Mouse (Mus musculus): ENCODE measurements around the gene Itgb2.

Gene Itgb2

GRCm38 (mm10) chr10:77553285-77553684 is 23.2 kb downstream of the Itgb2 start:
- DNase-seq, result no peak

- no peak for DNase-seq
Observed at GRCm38 (mm10) chr10:77554918-77555317, 24.9 kb downstream of the Itgb2 start.

- DNase-seq, result no peak
Observed at GRCm38 (mm10) chr10:77556631-77557030, 26.6 kb downstream of the Itgb2 start.

GRCm38 (mm10) chr10:77557641-77558040 is 27.6 kb downstream of the Itgb2 start:
- peak; percentile 62 to 64 for DNase-seq

GRCm38 (mm10) chr10:77560090-77560489 is 30.0 kb downstream of the Itgb2 start:
- no peak for DNase-seq

GRCm38 (mm10) chr10:77560830-77561229 is 30.8 kb downstream of the Itgb2 start:
- no peak for DNase-seq

- no peak for DNase-seq
Observed at GRCm38 (mm10) chr10:77561508-77561907, 31.5 kb downstream of the Itgb2 start.

- DNase-seq, result no peak
Observed at GRCm38 (mm10) chr10:77565005-77565404, 35.0 kb downstream of the Itgb2 start.

GRCm38 (mm10) chr10:77566651-77567050 is 36.6 kb downstream of the Itgb2 start:
- DNase-seq, result peak; percentile 92 to 97

GRCm38 (mm10) chr10:77569481-77569880 is 39.4 kb downstream of the Itgb2 start:
- DNase-seq, result no peak

GRCm38 (mm10) chr10:77569973-77570658 is 40.1 kb downstream of the Itgb2 start:
- DNase-seq, result no peak

- no peak for DNase-seq
Observed at GRCm38 (mm10) chr10:77572225-77572624, 42.2 kb downstream of the Itgb2 start.

- DNase-seq, result no peak
Observed at GRCm38 (mm10) chr10:77573162-77573561, 43.1 kb downstream of the Itgb2 start.

GRCm38 (mm10) chr10:77580027-77580920 is 50.2 kb downstream of the Itgb2 start:
- no peak for DNase-seq

GRCm38 (mm10) chr10:77581023-77581407 is 51.0 kb downstream of the Itgb2 start:
- no peak for DNase-seq

GRCm38 (mm10) chr10:77581408-77582284 is 51.6 kb downstream of the Itgb2 start, which contains the start of gene Pttg1ip:
TSS of gene Pttg1ip (plus strand) at chr10:77581720.
- peak; percentile 96 to 97 for DNase-seq

GRCm38 (mm10) chr10:77582285-77582618 is 52.2 kb downstream of the Itgb2 start:
- DNase-seq, result no peak

GRCm38 (mm10) chr10:77583795-77584422 is 53.9 kb downstream of the Itgb2 start:
- no peak for DNase-seq

- no peak for DNase-seq
Observed at GRCm38 (mm10) chr10:77586637-77587036, 56.6 kb downstream of the Itgb2 start.

GRCm38 (mm10) chr10:77587091-77587775 is 57.2 kb downstream of the Itgb2 start:
- DNase-seq, result no peak

- DNase-seq, result no peak
Observed at GRCm38 (mm10) chr10:77588036-77588435, 58.0 kb downstream of the Itgb2 start.

- DNase-seq, result no peak
Observed at GRCm38 (mm10) chr10:77589117-77589516, 59.1 kb downstream of the Itgb2 start.

Measured in cerebellum, postnatal 14 days (tissue).